Mouse (Mus musculus): ENCODE data around the gene Isl2.

The Isl2 gene

GRCm38 (mm10) chr9:55538377-55538776 lies at the start of gene Isl2:
Gene Isl2, plus strand, starts transcription at chr9:55538672.
- in situ Hi-C loops (cut with MboI; ENCODE audit: low pct_unique_long_range_greater_than_20kb in 1 of 2, low sequenced_read_pairs in 2 of 2, unreplicated experiment in 1 of 2), result loop anchor here in 1 of 2 experiments (25.0 kb wide), 1 partner anchor 374 kb away; no protein-coding TSS in a partner anchor

GRCm38 (mm10) chr9:55507922-55508321 lies 30.6 kb upstream of the Isl2 start:
- in situ Hi-C loops (cut with MboI; ENCODE audit: low pct_unique_long_range_greater_than_20kb in 1 of 2, low sequenced_read_pairs in 2 of 2, unreplicated experiment in 1 of 2), result no loop called here

DNA sequence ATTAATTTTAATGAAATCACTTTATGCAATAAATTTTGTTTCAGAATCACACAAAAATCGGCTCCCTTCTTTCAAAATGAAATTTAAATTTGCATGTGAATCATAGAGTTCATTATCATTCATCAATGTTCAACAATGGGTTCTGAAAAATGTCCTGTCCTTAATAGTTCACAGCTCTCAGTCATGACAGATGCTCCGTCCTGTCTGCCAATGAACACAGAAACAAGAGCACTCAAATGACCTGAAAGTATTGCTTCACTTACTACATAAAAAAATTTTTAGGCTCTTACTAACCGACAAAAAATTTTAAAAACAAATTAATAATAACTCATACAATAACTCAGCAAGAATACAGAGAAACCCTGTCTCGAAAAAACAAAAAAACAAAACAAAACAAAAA lies 29.8 kb upstream of the Isl2 start:
- in situ Hi-C loops (cut with MboI; ENCODE audit: low pct_unique_long_range_greater_than_20kb in 1 of 2, low sequenced_read_pairs in 2 of 2, unreplicated experiment in 1 of 2), result no loop called here

DNA sequence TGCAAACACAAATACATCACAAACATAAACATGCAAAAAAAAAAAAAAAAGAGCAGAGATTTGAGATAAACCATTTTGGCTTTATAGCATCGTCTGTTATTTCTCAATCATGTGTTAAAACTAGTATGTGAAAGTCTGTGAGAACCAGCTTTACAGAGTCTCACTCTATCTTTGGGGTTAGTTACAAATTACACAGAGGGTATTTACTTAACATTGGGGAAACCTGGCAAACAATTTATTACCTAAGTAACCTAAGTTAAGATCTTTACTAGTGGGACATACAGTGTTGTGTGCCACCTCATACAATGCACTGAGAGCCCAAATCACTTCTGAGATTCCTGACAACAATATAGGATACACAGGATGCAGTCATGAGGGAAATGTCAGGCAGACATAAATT lies 28.7 kb upstream of the Isl2 start:
- in situ Hi-C loops (cut with MboI; ENCODE audit: low pct_unique_long_range_greater_than_20kb in 1 of 2, low sequenced_read_pairs in 2 of 2, unreplicated experiment in 1 of 2), result no loop called here

- in situ Hi-C loops (cut with MboI; ENCODE audit: low pct_unique_long_range_greater_than_20kb in 1 of 2, low sequenced_read_pairs in 2 of 2, unreplicated experiment in 1 of 2), result no loop called here
Observed at GRCm38 (mm10) chr9:55510651-55511235, 27.7 kb upstream of the Isl2 start.

DNA sequence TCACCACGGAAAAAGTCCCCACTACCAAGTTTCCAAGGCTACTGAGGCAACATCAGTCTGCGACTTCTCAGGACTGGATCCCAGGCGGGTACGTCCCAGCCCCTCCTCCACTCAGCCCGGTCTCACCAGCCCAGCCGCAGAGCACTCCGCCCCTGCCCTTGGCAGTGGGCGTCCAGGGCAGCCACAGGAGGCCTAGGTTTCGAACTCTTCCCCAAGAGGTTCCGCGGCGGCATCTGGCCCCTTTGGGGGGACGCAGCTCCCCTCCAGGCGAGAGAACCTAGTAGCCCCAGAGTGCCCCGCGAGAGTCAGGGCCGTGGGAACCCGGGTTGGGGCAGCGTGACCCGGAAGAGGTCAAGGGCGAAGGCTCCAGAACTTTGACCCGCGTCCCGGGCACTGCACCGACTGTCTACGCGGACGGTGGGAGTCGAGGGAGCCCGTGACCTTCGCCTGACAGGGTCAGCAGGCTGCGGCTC lies 26.9 kb upstream of the Isl2 start:
- in situ Hi-C loops (cut with MboI; ENCODE audit: low pct_unique_long_range_greater_than_20kb in 1 of 2, low sequenced_read_pairs in 2 of 2, unreplicated experiment in 1 of 2), result no loop called here

GRCm38 (mm10) chr9:55512027-55512543 lies 26.4 kb upstream of the Isl2 start, which contains the start of gene Etfa:
Gene Etfa, minus strand, starts transcription at chr9:55512243.
- in situ Hi-C loops (cut with MboI; ENCODE audit: low pct_unique_long_range_greater_than_20kb in 1 of 2, low sequenced_read_pairs in 2 of 2, unreplicated experiment in 1 of 2), result no loop called here

DNA sequence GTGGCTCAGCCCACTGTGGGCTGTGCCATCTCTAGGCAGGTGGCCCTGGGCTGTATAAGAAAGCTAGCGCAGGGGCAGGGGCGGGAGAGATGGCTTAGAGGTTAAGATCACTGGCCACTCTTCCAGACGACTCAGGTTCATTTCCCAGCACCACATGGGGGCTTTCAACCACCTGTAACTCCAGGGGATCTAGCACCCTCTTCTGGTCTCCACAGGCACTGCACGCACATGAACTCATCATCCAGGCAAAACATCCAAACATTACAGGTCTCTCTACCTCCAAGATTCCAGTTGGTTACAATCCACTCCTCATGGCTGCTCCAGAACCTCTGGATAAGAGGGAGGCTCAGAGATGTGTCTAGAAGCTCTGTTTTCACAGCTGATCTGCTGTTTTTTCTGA lies 12.8 kb upstream of the Isl2 start:
- in situ Hi-C loops (cut with MboI; ENCODE audit: low pct_unique_long_range_greater_than_20kb in 1 of 2, low sequenced_read_pairs in 2 of 2, unreplicated experiment in 1 of 2), result loop anchor here (5.0 to 25.0 kb wide), 3 partner anchors 93 to 387 kb away; no protein-coding TSS in a partner anchor

GRCm38 (mm10) chr9:55535907-55536306 lies 2.6 kb upstream of the Isl2 start:
- in situ Hi-C loops (cut with MboI; ENCODE audit: low pct_unique_long_range_greater_than_20kb in 1 of 2, low sequenced_read_pairs in 2 of 2, unreplicated experiment in 1 of 2), result loop anchor here in 1 of 2 experiments (25.0 kb wide), 1 partner anchor 376 kb away; no protein-coding TSS in a partner anchor

- in situ Hi-C loops (cut with MboI; ENCODE audit: low pct_unique_long_range_greater_than_20kb in 1 of 2, low sequenced_read_pairs in 2 of 2, unreplicated experiment in 1 of 2), result loop anchor here in 1 of 2 experiments (25.0 kb wide), 1 partner anchor 373 kb away; no protein-coding TSS in a partner anchor
Observed at GRCm38 (mm10) chr9:55539006-55539405, 534 bp downstream of the Isl2 start.

- in situ Hi-C loops (cut with MboI; ENCODE audit: low pct_unique_long_range_greater_than_20kb in 1 of 2, low sequenced_read_pairs in 2 of 2, unreplicated experiment in 1 of 2), result loop anchor here in 1 of 2 experiments (25.0 kb wide), 1 partner anchor 372 kb away; no protein-coding TSS in a partner anchor
Observed at GRCm38 (mm10) chr9:55539661-55540390, 1.4 kb downstream of the Isl2 start.

DNA sequence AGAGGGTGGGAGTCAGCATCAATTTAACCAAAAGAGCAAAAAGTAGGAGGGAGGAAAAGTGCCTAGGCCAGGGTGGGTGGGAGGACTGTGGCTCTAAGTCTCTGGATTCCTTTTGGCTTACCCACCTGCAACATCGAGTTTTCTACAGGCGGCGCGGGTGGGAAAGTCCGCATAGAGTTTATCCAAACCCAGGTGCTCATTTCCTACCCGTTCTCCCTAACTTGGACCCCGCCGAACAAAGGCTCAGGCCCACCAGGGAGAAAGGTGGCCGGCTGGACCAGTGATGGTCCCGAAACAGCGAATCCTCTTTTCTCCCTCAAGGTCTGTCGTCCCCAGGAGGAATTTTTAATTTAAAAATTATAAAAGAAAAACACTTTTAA lies 1.9 kb downstream of the Isl2 start:
- in situ Hi-C loops (cut with MboI; ENCODE audit: low pct_unique_long_range_greater_than_20kb in 1 of 2, low sequenced_read_pairs in 2 of 2, unreplicated experiment in 1 of 2), result loop anchor here in 1 of 2 experiments (25.0 kb wide), 1 partner anchor 372 kb away; no protein-coding TSS in a partner anchor

GRCm38 (mm10) chr9:55540888-55541287 lies 2.4 kb downstream of the Isl2 start:
- in situ Hi-C loops (cut with MboI; ENCODE audit: low pct_unique_long_range_greater_than_20kb in 1 of 2, low sequenced_read_pairs in 2 of 2, unreplicated experiment in 1 of 2), result loop anchor here in 1 of 2 experiments (25.0 kb wide), 1 partner anchor 371 kb away; no protein-coding TSS in a partner anchor

GRCm38 (mm10) chr9:55541681-55542365 lies 3.4 kb downstream of the Isl2 start:
- in situ Hi-C loops (cut with MboI; ENCODE audit: low pct_unique_long_range_greater_than_20kb in 1 of 2, low sequenced_read_pairs in 2 of 2, unreplicated experiment in 1 of 2), result loop anchor here in 1 of 2 experiments (25.0 kb wide), 1 partner anchor 370 kb away; no protein-coding TSS in a partner anchor

GRCm38 (mm10) chr9:55542366-55543325 lies 4.2 kb downstream of the Isl2 start:
- in situ Hi-C loops (cut with MboI; ENCODE audit: low pct_unique_long_range_greater_than_20kb in 1 of 2, low sequenced_read_pairs in 2 of 2, unreplicated experiment in 1 of 2), result loop anchor here in 1 of 2 experiments (25.0 kb wide), 1 partner anchor 370 kb away; no protein-coding TSS in a partner anchor

- in situ Hi-C loops (cut with MboI; ENCODE audit: low pct_unique_long_range_greater_than_20kb in 1 of 2, low sequenced_read_pairs in 2 of 2, unreplicated experiment in 1 of 2), result loop anchor here in 1 of 2 experiments (25.0 kb wide), 1 partner anchor 369 kb away; no protein-coding TSS in a partner anchor
Observed at GRCm38 (mm10) chr9:55543336-55543702, 4.8 kb downstream of the Isl2 start.

- in situ Hi-C loops (cut with MboI; ENCODE audit: low pct_unique_long_range_greater_than_20kb in 1 of 2, low sequenced_read_pairs in 2 of 2, unreplicated experiment in 1 of 2), result loop anchor here in 1 of 2 experiments (25.0 kb wide), 1 partner anchor 368 kb away; no protein-coding TSS in a partner anchor
Observed at GRCm38 (mm10) chr9:55543703-55544401, 5.4 kb downstream of the Isl2 start.

Data from mouse embryonic stem cell (cell line).